Mouse (Mus musculus): ENCODE measurements at regions not wholly inside any gene's neighbourhood (a gene's known extent, or its start where the extent isn't known, plus 50 kb on each side); places are given as distances from the start of the nearest gene placed in this dataset.

GRCm38 (mm10) chr10:117997796-117998195 is 143.8 kb upstream of the Mdm1 start:
- CTCF ChIA-PET, result interaction anchor here (0.8 kb wide), 1 partner anchor 9 kb away, joined by 3 read pairs; no protein-coding TSS in a partner anchor
- POLR2A ChIA-PET, result interaction anchor here (1.1 kb wide), 1 partner anchor 15 kb away, joined by 3 read pairs; no protein-coding TSS in a partner anchor
- no peak for TF ChIP-seq CTCF (IDR thresholded peaks at IDR 0.05)
- ATAC-seq, result no peak
- in situ Hi-C loops (cut with MboI; ENCODE audit: low pct_unique_long_range_greater_than_20kb), result no loop called here
- DNase-seq (ENCODE audit: low read depth, low spot score), result no peak
- no peaks in the 10 kb centered on the region for H3K27me3 ChIP-seq

DNA sequence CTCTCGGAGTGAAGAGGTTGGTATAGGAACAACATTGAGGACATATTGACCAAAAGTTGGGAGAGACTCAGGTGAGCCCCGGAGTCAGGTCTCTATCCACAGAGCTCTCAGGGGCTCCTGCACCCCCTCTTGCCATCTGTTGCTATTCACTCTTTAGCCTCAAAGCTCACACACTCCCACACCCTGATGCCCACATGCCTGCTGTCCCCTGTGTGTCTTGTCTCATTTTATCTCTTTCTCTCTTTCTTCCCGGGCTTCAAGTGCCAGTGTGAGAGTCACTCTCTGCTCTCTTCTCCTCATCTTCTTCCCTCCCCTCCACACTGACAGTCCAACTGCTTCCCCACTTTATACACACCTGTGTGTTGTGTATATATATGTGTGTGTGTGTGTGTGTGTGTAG is 141.0 kb upstream of the Mdm1 start:
- ChIA-PET POLR2A (no interaction called here), CTCF (no interaction called here)
- no peaks in the 10 kb centered on the region for H3K27me3 ChIP-seq
- in situ Hi-C loops (cut with MboI; ENCODE audit: low pct_unique_long_range_greater_than_20kb), result no loop called here
- no peak for ATAC-seq
- no peak for DNase-seq (ENCODE audit: low read depth, low spot score)
- TF ChIP-seq CTCF (IDR thresholded peaks at IDR 0.05), result no peak

DNA sequence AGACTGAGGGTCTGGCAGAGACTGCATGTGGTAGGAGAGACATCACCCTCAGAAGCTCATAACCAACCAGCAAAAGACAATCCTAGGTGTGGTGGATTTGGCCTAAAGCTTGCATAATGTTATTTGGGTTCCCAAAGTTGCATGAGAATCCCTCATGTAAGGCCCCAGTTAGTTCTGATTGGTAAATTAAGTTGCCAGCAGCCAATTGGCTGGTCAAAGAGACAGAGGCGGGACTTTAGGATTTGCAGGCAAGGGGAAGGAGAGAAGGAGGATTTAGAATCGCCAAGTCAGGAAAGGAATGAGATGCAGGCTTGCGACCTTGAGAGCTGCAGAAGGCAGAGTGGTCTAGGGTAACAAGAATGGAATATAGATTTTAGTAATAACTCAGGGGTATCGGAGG is 140.1 kb upstream of the Mdm1 start:
- in situ Hi-C loops (cut with MboI; ENCODE audit: low pct_unique_long_range_greater_than_20kb), result no loop called here
- POLR2A ChIA-PET, result no interaction called here

DNA sequence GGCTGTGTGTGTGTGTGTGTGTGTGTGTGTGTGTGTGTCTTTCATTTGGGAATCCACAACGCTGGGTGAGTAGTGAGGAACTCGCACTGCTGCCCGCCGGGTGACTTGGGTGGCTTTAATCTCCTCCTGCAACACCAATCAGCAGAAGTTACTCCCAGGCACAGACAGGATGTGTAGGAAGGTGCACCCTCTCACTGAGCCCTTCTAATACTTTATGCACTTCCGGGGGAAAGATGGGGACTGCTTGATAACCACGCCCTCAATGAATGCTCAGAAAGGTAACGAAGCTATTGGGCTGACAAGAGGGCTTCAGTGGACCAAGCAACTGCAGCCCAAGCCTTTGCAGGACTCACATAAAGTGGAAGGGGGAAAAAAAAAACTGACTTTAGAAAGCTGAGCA is 139.6 kb upstream of the Mdm1 start:
- ChIA-PET CTCF (interaction anchor here (2.2 kb wide), 1 partner anchor 9 kb away, joined by 5 read pairs; no protein-coding TSS in a partner anchor), POLR2A (interaction anchor here (0.6 kb wide), 1 partner anchor 1116 kb away, joined by 3 read pairs; no protein-coding TSS in a partner anchor)
- no peak for TF ChIP-seq CTCF (IDR thresholded peaks at IDR 0.05)
- no peaks in the 10 kb centered on the region for H3K27me3 ChIP-seq
- ATAC-seq, result no peak
- no peak for DNase-seq (ENCODE audit: low read depth, low spot score)
- in situ Hi-C loops (cut with MboI; ENCODE audit: low pct_unique_long_range_greater_than_20kb), result no loop called here

More for the DNA sequence above, 140.1 kb upstream of the Mdm1 start:
- ATAC-seq (no peak), DNase-seq (ENCODE audit: low read depth, low spot score) (no peak)
- CTCF ChIA-PET, result no interaction called here
- H3K27me3 ChIP-seq, result no peaks in the 10 kb centered on the region
- TF ChIP-seq CTCF (IDR thresholded peaks at IDR 0.05), result no peak

GRCm38 (mm10) chr10:118002559-118002958 is 139.1 kb upstream of the Mdm1 start:
- POLR2A ChIA-PET, result interaction anchor here (0.6 kb wide), 2 partner anchors 22 to 1115 kb away, joined by 3 read pairs; no protein-coding TSS in a partner anchor
- CTCF ChIA-PET, result interaction anchor here (2.2 kb wide), 1 partner anchor 10 kb away, joined by 5 read pairs; no protein-coding TSS in a partner anchor
- ATAC-seq (no peak), DNase-seq (ENCODE audit: low read depth, low spot score) (no peak)
- H3K27me3 ChIP-seq, result no peaks in the 10 kb centered on the region
- TF ChIP-seq CTCF (IDR thresholded peaks at IDR 0.05), result no peak
- in situ Hi-C loops (cut with MboI; ENCODE audit: low pct_unique_long_range_greater_than_20kb), result no loop called here

DNA sequence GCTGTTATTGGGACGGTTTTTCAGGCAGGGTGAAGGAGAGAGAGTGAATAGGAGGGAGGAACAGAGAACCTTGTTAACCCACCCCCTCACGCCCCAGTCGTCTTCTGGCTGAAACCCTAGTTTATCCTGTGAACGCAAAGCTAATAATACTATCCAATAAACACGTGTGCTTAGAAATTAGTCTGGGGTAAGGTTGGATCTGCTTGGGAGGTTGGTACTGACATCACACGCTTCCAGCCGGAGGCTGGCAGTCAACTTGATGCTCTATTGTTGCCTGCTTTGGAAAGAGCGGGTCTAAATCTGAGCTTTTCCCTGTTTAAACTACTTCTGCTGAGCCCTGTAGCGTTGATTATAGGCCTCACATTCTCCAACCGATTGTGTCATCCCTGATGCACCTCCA is 138.4 kb upstream of the Mdm1 start:
- H3K27me3 ChIP-seq, result no peaks in the 10 kb centered on the region
- POLR2A ChIA-PET, result interaction anchor here (0.6 kb wide), 1 partner anchor 22 kb away, joined by 3 read pairs; no protein-coding TSS in a partner anchor
- TF ChIP-seq CTCF (IDR thresholded peaks at IDR 0.05), result no peak
- CTCF ChIA-PET, result interaction anchor here (2.2 kb wide), 1 partner anchor 10 kb away, joined by 5 read pairs; no protein-coding TSS in a partner anchor
- DNase-seq (ENCODE audit: low read depth, low spot score), result no peak
- in situ Hi-C loops (cut with MboI; ENCODE audit: low pct_unique_long_range_greater_than_20kb), result no loop called here
- ATAC-seq, result peak; percentile 33

GRCm38 (mm10) chr10:118003739-118004361 is 137.8 kb upstream of the Mdm1 start:
- no peaks in the 10 kb centered on the region for H3K27me3 ChIP-seq
- ATAC-seq (peak; percentile 60), DNase-seq (ENCODE audit: low read depth, low spot score) (peak; percentile 69)
- in situ Hi-C loops (cut with MboI; ENCODE audit: low pct_unique_long_range_greater_than_20kb), result no loop called here
- POLR2A ChIA-PET, result no interaction called here
- TF ChIP-seq CTCF (IDR thresholded peaks at IDR 0.05), result no peak
- CTCF ChIA-PET, result interaction anchor here (2.2 kb wide), 1 partner anchor 11 kb away, joined by 5 read pairs; no protein-coding TSS in a partner anchor

GRCm38 (mm10) chr10:118004362-118004958 is 137.2 kb upstream of the Mdm1 start:
- ChIA-PET CTCF (no interaction called here), POLR2A (interaction anchor here (1.0 kb wide), 1 partner anchor 42 kb away, joined by 3 read pairs; no protein-coding TSS in a partner anchor)
- no peak for ATAC-seq
- in situ Hi-C loops (cut with MboI; ENCODE audit: low pct_unique_long_range_greater_than_20kb), result no loop called here
- TF ChIP-seq CTCF (IDR thresholded peaks at IDR 0.05), result no peak
- no peak for DNase-seq (ENCODE audit: low read depth, low spot score)
- H3K27me3 ChIP-seq, result no peaks in the 10 kb centered on the region

DNA sequence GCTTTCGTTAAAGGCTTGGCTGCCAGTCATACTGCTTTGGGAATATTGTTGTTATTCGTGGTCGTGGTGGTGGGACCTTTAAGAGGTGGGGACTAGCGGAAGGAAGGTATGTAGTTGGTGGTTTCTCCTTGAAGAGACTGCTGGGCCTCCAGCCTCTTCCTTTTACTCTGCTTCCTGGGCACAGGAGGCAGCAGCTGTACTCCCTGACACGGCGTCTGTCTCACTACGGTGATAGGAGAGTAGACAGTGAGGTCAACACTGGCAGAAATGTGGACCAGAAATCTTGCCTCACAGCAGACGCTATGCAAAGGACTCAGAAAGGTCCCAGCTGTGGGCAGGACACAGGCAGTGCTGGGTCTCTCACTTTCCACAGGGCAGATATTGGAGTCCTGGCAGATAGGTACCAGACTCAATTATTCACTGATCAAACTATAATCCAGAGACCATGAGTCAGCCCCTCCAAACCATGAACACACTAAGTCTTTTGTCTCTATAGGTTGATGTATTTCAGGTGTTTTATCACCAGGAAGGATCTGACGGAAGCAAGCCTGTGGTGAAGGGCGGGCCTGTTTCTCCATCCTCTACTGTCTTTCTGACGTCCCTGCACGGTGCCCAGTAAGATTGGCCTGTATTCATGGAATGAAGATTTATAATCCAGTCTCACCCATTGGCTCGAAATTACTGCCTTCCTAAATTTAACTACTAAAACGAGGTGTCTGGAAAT is 134.6 kb upstream of the Mdm1 start:
- TF ChIP-seq CTCF (IDR thresholded peaks at IDR 0.05), result no peak
- ChIA-PET POLR2A (no interaction called here), CTCF (interaction anchor here (1.0 kb wide), 1 partner anchor 44 kb away, joined by 3 read pairs; no protein-coding TSS in a partner anchor)
- in situ Hi-C loops (cut with MboI; ENCODE audit: low pct_unique_long_range_greater_than_20kb), result loop anchor here (5.0 kb wide), 1 partner anchor 35 kb away; no protein-coding TSS in a partner anchor
- H3K27me3 ChIP-seq, result no peaks in the 10 kb centered on the region
- DNase-seq (ENCODE audit: low read depth, low spot score) (no peak), ATAC-seq (no peak)

- no peaks in the 10 kb centered on the region for H3K27me3 ChIP-seq
- in situ Hi-C loops (cut with MboI; ENCODE audit: low pct_unique_long_range_greater_than_20kb), result loop anchor here (5.0 kb wide), 1 partner anchor 34 kb away; no protein-coding TSS in a partner anchor
- ChIA-PET CTCF (no interaction called here), POLR2A (no interaction called here)
- ATAC-seq (no peak), DNase-seq (ENCODE audit: low read depth, low spot score) (no peak)
- TF ChIP-seq CTCF (IDR thresholded peaks at IDR 0.05), result no peak
These were observed 133.8 kb upstream of the Mdm1 start for GRCm38 (mm10) chr10:118007846-118008245.
